Mouse (Mus musculus): ENCODE measurements around the gene Fblim1.
A peak's percentile ranks its signal among the peaks of the same experiment; 100 is the strongest.

The Fblim1 gene

GRCm38 (mm10) chr4:141599251-141600141 is 6.4 kb downstream of the Fblim1 start:
- no peak for DNase-seq (ENCODE audit: low spot score in 2 of 2)

DNA sequence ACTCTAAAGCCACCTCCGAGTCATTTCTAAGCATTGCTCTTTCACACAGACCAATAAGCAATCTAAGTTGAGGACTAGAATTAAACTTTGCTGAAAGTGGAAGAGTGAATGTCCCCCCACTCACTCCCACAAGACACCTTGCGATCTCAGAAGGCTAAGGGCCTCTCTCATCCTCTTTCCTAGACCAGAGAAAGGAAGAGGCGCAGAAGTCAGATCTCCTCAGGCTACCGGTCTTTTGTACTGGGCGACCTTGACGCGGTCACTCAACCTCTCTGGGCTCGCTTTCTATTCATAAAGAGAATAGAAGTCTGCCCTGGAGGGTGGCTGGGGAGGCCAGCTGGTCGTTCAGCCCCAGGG is 7.0 kb downstream of the Fblim1 start:
- DNase-seq (ENCODE audit: low spot score in 2 of 2) = no peak

DNA sequence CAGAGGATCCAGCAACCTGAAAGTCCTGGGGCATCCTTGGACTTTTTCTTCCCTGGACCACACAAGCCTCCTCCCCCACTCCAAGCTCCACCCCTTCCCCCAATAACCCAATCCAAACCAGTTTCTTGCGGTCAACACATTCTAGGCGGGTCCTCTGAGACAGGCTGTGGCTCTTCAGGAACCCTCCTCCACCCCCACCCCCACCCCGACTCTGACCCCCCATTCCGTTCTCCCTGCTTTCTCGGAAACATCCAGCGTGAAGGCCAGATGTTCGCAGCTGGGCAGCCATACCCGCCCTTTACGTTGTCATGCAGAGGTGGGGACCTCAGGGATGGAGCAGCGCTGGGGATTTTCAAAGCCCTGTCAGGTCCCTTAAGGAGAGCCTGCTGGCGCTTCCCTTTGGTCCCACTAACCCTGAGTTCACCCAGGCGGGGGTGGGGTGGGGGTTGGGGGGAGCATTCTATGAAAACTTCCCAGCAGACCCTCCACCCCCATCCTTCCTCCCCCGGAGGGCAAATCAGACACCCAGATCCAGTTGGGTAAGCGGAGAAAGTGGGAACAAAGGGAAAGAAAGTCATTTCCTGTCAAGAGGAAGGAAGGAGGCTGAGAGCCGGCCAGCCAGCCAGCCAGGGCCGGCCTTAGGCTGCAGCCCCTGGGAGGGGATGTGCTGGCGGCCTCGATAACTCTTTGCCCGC is 7.5 kb downstream of the Fblim1 start:
- no peak for DNase-seq (ENCODE audit: low spot score in 2 of 2)

- no peak for DNase-seq (ENCODE audit: low spot score in 2 of 2)
These were observed 9.1 kb downstream of the Fblim1 start for GRCm38 (mm10) chr4:141596700-141597328.

GRCm38 (mm10) chr4:141595605-141596268 is 10.2 kb downstream of the Fblim1 start:
- DNase-seq (ENCODE audit: low spot score in 2 of 2) = no peak

DNA sequence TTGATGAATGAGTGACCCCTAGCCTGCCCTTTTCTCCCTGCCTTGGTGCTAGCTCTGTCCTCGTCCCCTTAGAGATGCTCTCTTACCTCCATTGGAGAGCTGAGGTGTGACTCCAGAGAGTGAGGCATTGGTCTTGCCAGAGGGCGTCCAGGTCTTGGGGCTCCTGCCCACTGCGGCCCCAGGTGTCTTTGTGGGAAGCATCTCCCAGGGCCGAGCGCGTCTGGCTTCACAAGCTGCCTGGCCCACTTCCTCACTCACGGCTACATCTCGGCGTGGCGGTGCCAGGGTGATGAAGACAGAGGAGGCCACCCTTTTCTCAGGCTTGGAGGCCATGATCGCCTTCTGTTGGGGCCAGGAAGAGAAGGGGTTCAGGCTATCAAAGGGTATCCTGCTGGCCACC is 10.8 kb downstream of the Fblim1 start:
- no peak for DNase-seq (ENCODE audit: low spot score in 2 of 2)

GRCm38 (mm10) chr4:141591547-141591946 is 14.3 kb downstream of the Fblim1 start:
- DNase-seq (ENCODE audit: low spot score in 2 of 2) = no peak

DNA sequence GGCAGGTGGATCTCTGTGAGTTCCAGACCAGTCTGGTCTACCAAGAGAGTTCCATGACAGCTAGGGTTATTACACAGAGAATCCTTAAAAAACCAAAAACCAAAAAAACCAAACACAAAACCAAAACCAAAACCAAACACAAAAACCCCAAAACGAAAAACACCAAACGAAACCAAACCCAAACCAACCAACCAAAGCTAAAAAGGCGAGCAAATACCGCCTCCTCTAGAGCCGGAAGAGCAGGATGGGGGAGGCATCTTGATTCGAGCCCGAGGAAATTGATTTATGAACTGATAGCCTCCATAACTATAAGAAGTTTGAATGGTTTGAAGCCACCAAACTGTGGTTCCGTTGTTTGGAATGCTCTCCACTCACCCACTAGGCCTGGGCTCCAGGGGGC is 22.0 kb downstream of the Fblim1 start:
- no peak for DNase-seq (ENCODE audit: low spot score in 2 of 2)

- DNase-seq (ENCODE audit: low spot score in 2 of 2) = no peak
These were observed 24.8 kb downstream of the Fblim1 start for GRCm38 (mm10) chr4:141581051-141581450.

GRCm38 (mm10) chr4:141578833-141579232 is 27.1 kb downstream of the Fblim1 start:
- no peak for DNase-seq (ENCODE audit: low spot score in 2 of 2)

DNA sequence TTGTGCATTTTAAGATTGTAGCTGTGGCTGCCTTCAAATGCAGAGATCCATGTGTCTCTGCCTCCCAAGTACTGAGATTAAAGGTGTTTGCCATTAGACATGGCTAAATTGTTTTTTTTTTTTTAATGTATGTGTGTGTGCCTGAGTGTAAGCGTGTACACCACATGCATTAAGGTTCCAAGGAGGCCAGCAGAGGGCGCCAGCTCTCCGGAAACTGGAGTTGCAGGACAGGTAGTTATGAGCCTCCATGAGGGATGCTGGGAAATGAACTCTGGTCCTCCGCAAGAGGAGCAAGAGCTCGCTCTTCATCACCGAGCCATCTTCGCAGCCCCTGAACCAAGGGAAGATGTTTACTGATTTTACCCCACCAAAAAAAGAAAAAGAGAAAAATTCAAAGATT is 29.0 kb downstream of the Fblim1 start:
- DNase-seq (ENCODE audit: low spot score in 2 of 2) = no peak

- DNase-seq (ENCODE audit: low spot score in 2 of 2) = no peak
These were observed 29.5 kb downstream of the Fblim1 start for GRCm38 (mm10) chr4:141576404-141576803.

DNA sequence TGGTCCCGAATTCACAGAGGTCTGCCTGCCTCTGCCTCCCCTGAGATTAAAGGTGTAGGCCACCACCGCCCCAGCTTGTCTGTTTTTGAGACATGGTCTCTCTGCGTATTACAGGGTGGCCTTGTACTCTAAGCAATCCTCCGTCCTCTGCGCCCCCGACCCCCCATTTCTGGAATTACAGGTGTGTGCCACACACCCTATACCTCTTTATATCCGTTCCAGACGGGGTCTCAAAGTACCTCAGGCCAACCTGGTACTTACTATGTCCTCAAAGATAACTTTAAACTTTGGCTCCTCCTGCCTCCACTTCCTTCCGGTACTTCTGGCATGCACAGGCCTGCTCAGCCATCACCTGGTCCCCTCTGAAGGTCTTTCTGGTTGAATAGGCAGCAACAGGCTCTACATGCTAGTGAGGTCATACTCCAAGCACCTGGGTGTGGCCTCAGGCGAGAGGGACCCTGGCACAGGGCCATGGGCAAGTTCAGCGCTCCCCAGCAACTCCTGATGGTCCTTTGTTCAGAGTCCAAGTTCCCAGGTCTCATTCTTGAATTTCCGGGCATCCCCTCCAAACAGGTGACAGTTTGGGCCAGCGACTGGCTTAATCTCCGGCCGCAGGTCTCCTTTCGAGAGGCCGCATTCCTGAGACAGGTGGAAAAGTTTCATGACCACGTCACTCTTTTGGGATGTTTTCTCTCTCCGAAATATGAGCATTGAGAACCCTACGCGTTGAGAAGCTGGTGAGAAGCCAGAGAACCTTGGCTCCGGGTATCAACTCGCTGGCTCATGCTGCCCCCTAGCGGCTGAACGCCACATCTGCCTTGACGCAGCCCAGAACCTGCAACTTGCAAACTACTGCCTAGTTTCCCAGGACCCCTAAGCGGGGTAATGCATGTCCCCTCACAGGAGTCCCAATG is 30.9 kb downstream of the Fblim1 start:
- DNase-seq (ENCODE audit: low spot score in 2 of 2) = peak in 1 of 2 experiments; percentile 80

DNA sequence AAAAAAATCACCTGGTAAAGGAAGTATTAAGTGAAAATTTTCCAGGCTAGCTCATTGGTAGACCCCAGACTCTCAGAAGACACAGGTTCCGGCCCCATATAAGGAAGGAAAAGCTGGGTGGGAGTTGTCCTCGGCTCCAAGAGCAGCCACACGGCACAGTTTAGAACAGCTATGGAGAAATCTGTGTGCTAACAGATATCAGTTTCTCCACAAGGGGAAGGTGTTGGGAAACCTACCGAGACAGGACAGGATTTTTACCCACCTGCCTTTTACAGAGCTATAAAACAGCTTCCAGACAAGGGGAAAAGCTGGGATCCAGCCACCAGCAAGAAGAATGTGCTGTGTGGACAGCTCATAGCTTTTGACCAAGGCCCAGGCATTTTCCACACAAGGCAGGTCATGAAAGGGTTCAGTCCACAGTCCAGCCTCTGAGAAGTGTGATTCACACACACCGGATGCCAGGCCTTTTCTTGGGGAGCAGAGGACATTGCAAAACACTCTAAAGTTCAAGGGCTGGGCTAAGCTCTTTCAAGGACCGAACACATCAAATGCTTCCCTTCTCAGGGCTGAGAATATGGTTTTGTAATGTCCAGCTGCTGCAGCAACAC is 32.4 kb downstream of the Fblim1 start:
- no peak for DNase-seq (ENCODE audit: low spot score in 2 of 2)

- no peak for DNase-seq (ENCODE audit: low spot score in 2 of 2)
These were observed 33.1 kb downstream of the Fblim1 start for GRCm38 (mm10) chr4:141572668-141573358.

GRCm38 (mm10) chr4:141571934-141572333 is 34.0 kb downstream of the Fblim1 start:
- DNase-seq (ENCODE audit: low spot score in 2 of 2) = no peak

GRCm38 (mm10) chr4:141571337-141571739 is 34.6 kb downstream of the Fblim1 start:
- no peak for DNase-seq (ENCODE audit: low spot score in 2 of 2)

GRCm38 (mm10) chr4:141570821-141571220 is 35.1 kb downstream of the Fblim1 start:
- no peak for DNase-seq (ENCODE audit: low spot score in 2 of 2)

GRCm38 (mm10) chr4:141570004-141570403 is 35.9 kb downstream of the Fblim1 start:
- DNase-seq (ENCODE audit: low spot score in 2 of 2) = no peak

DNA sequence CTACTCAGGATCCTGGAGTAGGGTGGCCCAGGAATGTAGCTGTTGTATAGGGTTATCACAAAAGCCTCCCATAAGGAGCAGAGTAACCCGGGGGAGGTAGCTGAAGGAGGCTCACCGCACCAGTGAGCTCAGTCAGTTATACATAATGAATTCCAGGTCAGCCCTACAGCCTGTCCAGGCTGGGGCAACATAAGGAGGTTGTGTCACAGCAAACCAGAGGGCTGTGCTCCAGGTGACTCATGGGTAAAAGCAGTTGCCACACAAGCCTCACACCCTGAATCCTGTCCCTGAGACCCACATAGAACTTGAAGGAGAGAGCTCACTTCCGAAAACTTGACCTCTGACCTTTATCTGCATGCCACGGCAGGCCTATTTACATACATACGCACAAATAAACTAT is 36.9 kb downstream of the Fblim1 start:
- no peak for DNase-seq (ENCODE audit: low spot score in 2 of 2)
